Mouse (Mus musculus): ENCODE data around the gene Polr3b.

Gene Polr3b

DNA sequence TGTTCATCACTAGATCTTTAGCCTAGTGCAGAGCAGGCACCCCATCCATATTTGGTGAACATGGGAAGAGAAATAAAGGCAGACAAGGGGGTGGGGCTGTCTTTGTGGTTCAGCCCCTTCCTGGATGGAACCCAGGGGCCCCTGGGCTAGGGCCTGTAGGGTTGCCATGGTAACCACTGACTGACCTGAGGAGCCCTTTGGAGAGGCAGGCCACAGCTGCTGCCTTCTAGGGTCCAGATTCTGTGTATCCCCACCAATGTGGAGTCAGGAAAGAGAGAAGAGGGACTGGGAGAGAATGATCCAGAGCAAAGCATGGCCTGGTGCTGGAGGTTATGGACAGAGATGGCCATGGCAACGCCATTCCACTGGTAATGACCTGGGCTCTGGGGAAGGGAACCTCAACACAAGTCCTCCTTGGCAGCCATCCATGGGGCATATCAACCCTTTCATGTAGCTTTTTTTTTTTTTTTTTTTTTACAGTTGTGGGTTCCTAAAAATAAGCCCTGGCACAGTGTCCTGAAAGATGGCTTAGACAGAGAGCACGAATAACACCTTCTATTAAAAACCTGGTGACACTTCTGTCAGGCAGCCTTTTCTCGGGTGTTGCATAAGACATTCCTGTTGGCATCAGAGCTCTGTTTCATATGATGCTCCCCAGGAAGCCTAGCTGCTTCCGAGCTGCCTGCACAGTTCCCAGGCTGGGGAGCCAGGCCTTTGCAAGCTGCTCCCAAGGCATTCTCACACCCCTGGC is 150.5 kb downstream of the Polr3b start:
- DNase-seq, result no peak

DNA sequence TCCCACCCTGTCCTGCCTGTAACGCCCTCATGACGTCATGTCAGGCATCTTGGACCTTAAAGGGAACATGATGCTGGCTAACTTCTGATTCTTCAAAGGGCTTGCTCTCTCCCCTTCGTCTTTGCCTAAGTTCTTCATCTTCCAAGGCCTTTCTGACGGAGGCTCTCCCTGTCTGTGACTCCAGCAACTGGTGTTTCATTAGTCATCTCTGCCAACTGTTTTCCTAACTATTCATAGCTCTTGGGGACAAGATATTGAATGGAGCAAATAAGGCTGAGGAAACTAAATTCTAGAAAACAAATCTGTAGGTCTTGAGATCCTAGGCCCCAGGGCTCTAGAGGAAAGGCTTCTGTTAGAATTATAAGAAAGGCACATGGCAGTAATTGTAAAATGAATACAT is 151.8 kb downstream of the Polr3b start:
- no peak for DNase-seq

DNA sequence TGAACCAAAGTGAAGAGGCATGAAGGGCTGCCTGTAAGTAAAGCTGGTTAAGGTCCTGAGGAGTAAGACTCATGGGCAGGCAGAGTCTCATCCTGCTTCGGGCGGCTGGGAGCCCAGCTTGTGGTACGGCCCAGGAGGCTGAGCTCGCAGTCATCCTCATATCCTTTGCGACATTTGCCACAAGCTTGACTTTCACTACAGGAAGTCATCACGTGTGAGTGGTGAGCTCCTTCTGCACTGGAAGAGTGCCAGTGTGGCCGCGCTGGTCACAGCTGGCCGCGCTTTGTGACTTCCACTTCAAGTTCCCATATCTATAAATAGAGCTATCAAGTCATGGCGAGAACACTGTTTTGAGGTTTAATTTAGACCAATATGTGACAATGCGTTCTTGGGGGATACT is 152.5 kb downstream of the Polr3b start:
- peak; percentile 72 to 77 for DNase-seq
